Mouse (Mus musculus): ENCODE results near the gene Hyal1. TPM values are rescaled to one million over a fixed set of nuclear protein-coding genes. Genes with fewer than 3 reads are reported as not detected.

Gene Hyal1
- polyA plus RNA-seq (2012; fragmentation: generic; extraction: Trizol), result 3.3 TPM

GRCm38 (mm10) chr9:107576357-107577107 is at the start of gene Hyal1:
Hyal1 (plus strand) TSS chr9:107576927.
- Histone ChIP-seq H3K4me3 (peak within 1 kb of the TSS; percentile 22), H3K79me2 (ENCODE audit: control insufficient read depth, insufficient read depth) (peaks cover 5% of the 10 kb centered on the region), H3ac (ENCODE audit: control insufficient read depth, insufficient read length) (no peak within 1 kb of the TSS), H3K4me2 (ENCODE audit: low read depth) (peak within 1 kb of the TSS; percentile 87), H3K36me3 (ENCODE audit: control insufficient read depth, insufficient read depth) (no peaks in the 10 kb centered on the region), H3K27me3 (ENCODE audit: control insufficient read depth, insufficient read depth, insufficient read length) (no peaks in the 10 kb centered on the region)
- TF ChIP-seq POLR2A (IDR thresholded peaks at IDR 0.05; ENCODE audit: insufficient read length, low read depth) (peak; percentile 57), REST (IDR thresholded peaks at IDR 0.05; ENCODE audit: insufficient read depth, insufficient read length) (no peak), CEBPB (IDR thresholded peaks at IDR 0.05; ENCODE audit: insufficient read depth, poor library complexity, severe bottlenecking) (no peak), POLR2AphosphoS2 (IDR thresholded peaks at IDR 0.05; ENCODE audit: insufficient read length, low read depth) (peak; percentile 45)

GRCm38 (mm10) chr9:107533791-107534407 is 42.8 kb upstream of the Hyal1 start, which contains the start of gene Tmem115:
Tmem115 (plus strand) TSS chr9:107533945.
- Histone ChIP-seq H3K27me3 (ENCODE audit: control insufficient read depth, insufficient read depth, insufficient read length) (no peaks in the 10 kb centered on the region), H3K36me3 (ENCODE audit: control insufficient read depth, insufficient read depth) (peaks cover 6% of the 10 kb centered on the region), H3ac (ENCODE audit: control insufficient read depth, insufficient read length) (peak within 1 kb of the TSS; percentile 73), H3K4me3 (peak within 1 kb of the TSS; percentile 92), H3K4me2 (ENCODE audit: low read depth) (peak within 1 kb of the TSS; percentile 86), H3K79me2 (ENCODE audit: control insufficient read depth, insufficient read depth) (peaks cover 34% of the 10 kb centered on the region)
- TF ChIP-seq USF1 (IDR thresholded peaks at IDR 0.05; ENCODE audit: low read depth), result no peak
- no peak for TF ChIP-seq REST (IDR thresholded peaks at IDR 0.05; ENCODE audit: insufficient read depth, insufficient read length)
- TF ChIP-seq TCF12 (IDR thresholded peaks at IDR 0.05; ENCODE audit: insufficient read depth, poor library complexity, severe bottlenecking), result no peak
- no peak for TF ChIP-seq E2F4 (IDR thresholded peaks at IDR 0.05; ENCODE audit: insufficient read depth)
- TF ChIP-seq POLR2A (IDR thresholded peaks at IDR 0.05; ENCODE audit: insufficient read length, low read depth), result peak; percentile 74
- no peak for TF ChIP-seq MYOD1 (IDR thresholded peaks at IDR 0.05; ENCODE audit: control insufficient read depth in 1 of 3, insufficient read length in 2 of 3, low read depth in 2 of 3)
- peak; percentile 70 for TF ChIP-seq POLR2AphosphoS2 (IDR thresholded peaks at IDR 0.05; ENCODE audit: insufficient read length, low read depth)

- TF ChIP-seq SRF (IDR thresholded peaks at IDR 0.05; ENCODE audit: control insufficient read depth, insufficient read length, low read depth), result no peak
- no peak for TF ChIP-seq POLR2A (IDR thresholded peaks at IDR 0.05; ENCODE audit: insufficient read length, low read depth)
- no peak for TF ChIP-seq TCF12 (IDR thresholded peaks at IDR 0.05; ENCODE audit: insufficient read depth, poor library complexity, severe bottlenecking)
- TF ChIP-seq REST (IDR thresholded peaks at IDR 0.05; ENCODE audit: insufficient read depth, insufficient read length), result no peak
- TF ChIP-seq E2F4 (IDR thresholded peaks at IDR 0.05; ENCODE audit: insufficient read depth), result no peak
- TF ChIP-seq POLR2AphosphoS2 (IDR thresholded peaks at IDR 0.05; ENCODE audit: insufficient read length, low read depth), result no peak
- Histone ChIP-seq H3K36me3 (ENCODE audit: control insufficient read depth, insufficient read depth) (peaks cover 10% of the 10 kb centered on the region), H3K79me2 (ENCODE audit: control insufficient read depth, insufficient read depth) (peaks cover 34% of the 10 kb centered on the region), H3ac (ENCODE audit: control insufficient read depth, insufficient read length) (peak overlapping the region; percentile 73), H3K27me3 (ENCODE audit: control insufficient read depth, insufficient read depth, insufficient read length) (no peaks in the 10 kb centered on the region), H3K4me3 (peak overlapping the region; percentile 92), H3K4me2 (ENCODE audit: low read depth) (peak overlapping the region; percentile 86)
Measured at GRCm38 (mm10) chr9:107534408-107535202, 42.1 kb upstream of the Hyal1 start.

GRCm38 (mm10) chr9:107538231-107538630 is 38.5 kb upstream of the Hyal1 start:
- no peak for TF ChIP-seq MYOD1 (IDR thresholded peaks at IDR 0.05; ENCODE audit: control insufficient read depth in 1 of 3, insufficient read length in 2 of 3, low read depth in 2 of 3)
- no peak for TF ChIP-seq TCF3 (IDR thresholded peaks at IDR 0.05; ENCODE audit: insufficient read length, low read depth)
- no peak for TF ChIP-seq SRF (IDR thresholded peaks at IDR 0.05; ENCODE audit: control insufficient read depth, insufficient read length, low read depth)
- no peak for TF ChIP-seq MAX (IDR thresholded peaks at IDR 0.05; ENCODE audit: low read depth)
- no peak for TF ChIP-seq USF1 (IDR thresholded peaks at IDR 0.05; ENCODE audit: low read depth)
- TF ChIP-seq REST (IDR thresholded peaks at IDR 0.05; ENCODE audit: insufficient read depth, insufficient read length), result no peak
- Histone ChIP-seq H3K4me2 (ENCODE audit: low read depth) (no peak overlapping the region), H3K27me3 (ENCODE audit: control insufficient read depth, insufficient read depth, insufficient read length) (no peaks in the 10 kb centered on the region), H3ac (ENCODE audit: control insufficient read depth, insufficient read length) (no peak overlapping the region), H3K36me3 (ENCODE audit: control insufficient read depth, insufficient read depth) (peaks cover 10% of the 10 kb centered on the region), H3K4me3 (no peak overlapping the region), H3K79me2 (ENCODE audit: control insufficient read depth, insufficient read depth) (peaks cover 34% of the 10 kb centered on the region)

GRCm38 (mm10) chr9:107538711-107539110 is 38.0 kb upstream of the Hyal1 start:
- no peak overlapping the region for H3K4me3 ChIP-seq
- H3K36me3 ChIP-seq (ENCODE audit: control insufficient read depth, insufficient read depth), result peaks cover 10% of the 10 kb centered on the region
- H3ac ChIP-seq (ENCODE audit: control insufficient read depth, insufficient read length), result no peak overlapping the region
- no peaks in the 10 kb centered on the region for H3K27me3 ChIP-seq (ENCODE audit: control insufficient read depth, insufficient read depth, insufficient read length)
- peaks cover 34% of the 10 kb centered on the region for H3K79me2 ChIP-seq (ENCODE audit: control insufficient read depth, insufficient read depth)
- H3K4me2 ChIP-seq (ENCODE audit: low read depth), result no peak overlapping the region
- TF ChIP-seq MYOG (IDR thresholded peaks at IDR 0.05; ENCODE audit: control insufficient read depth in 1 of 3, insufficient read depth in 1 of 3, insufficient read length in 2 of 3, low read depth in 2 of 3) (no peak), TCF12 (IDR thresholded peaks at IDR 0.05; ENCODE audit: insufficient read depth, poor library complexity, severe bottlenecking) (no peak), USF1 (IDR thresholded peaks at IDR 0.05; ENCODE audit: low read depth) (no peak), MAX (IDR thresholded peaks at IDR 0.05; ENCODE audit: low read depth) (no peak), MYOD1 (IDR thresholded peaks at IDR 0.05; ENCODE audit: control insufficient read depth in 1 of 3, insufficient read length in 2 of 3, low read depth in 2 of 3) (no peak), TCF3 (IDR thresholded peaks at IDR 0.05; ENCODE audit: insufficient read length, low read depth) (no peak), E2F4 (IDR thresholded peaks at IDR 0.05; ENCODE audit: insufficient read depth) (no peak), POLR2A (IDR thresholded peaks at IDR 0.05; ENCODE audit: insufficient read length, low read depth) (no peak), SRF (IDR thresholded peaks at IDR 0.05; ENCODE audit: control insufficient read depth, insufficient read length, low read depth) (no peak), CEBPB (IDR thresholded peaks at IDR 0.05; ENCODE audit: insufficient read depth, poor library complexity, severe bottlenecking) (no peak), POLR2AphosphoS2 (IDR thresholded peaks at IDR 0.05; ENCODE audit: insufficient read length, low read depth) (no peak), REST (IDR thresholded peaks at IDR 0.05; ENCODE audit: insufficient read depth, insufficient read length) (no peak)
